Mouse (Mus musculus): ENCODE measurements at regions not wholly inside any gene's neighbourhood (a gene's known extent, or its start where the extent isn't known, plus 50 kb on each side); places are given as distances from the start of the nearest gene placed in this dataset.
"Not testable (repeated sequence)": the region's sequence is repeated elsewhere in the genome, so short reads cannot be mapped to it uniquely, and the experiment has no call there.

- Histone ChIP-seq H3K9ac (no peak overlapping the region), H3K4me3 (no peak overlapping the region), H3K9me3 (replicated peaks) (no peaks in the 10 kb centered on the region), H3K36me3 (no peaks in the 10 kb centered on the region), H3K27me3 (no peaks in the 10 kb centered on the region), H3K27ac (no peak overlapping the region), H3K4me1 (no peaks in the 10 kb centered on the region), H3K4me2 (replicated peaks) (no peak overlapping the region)
- no peak for ATAC-seq (ENCODE audit: low FRiP score)
- 73% methylated on average over 3 of the region's 3 CpGs for WGBS
These were observed 120.1 kb upstream of the Kcnj3 start for GRCm38 (mm10) chr2:55315627-55316026.

- not testable (repeated sequence) for H3K4me1 ChIP-seq; H3K27ac ChIP-seq; H3K9me3 ChIP-seq (replicated peaks); ATAC-seq (ENCODE audit: low FRiP score); H3K4me2 ChIP-seq (replicated peaks); H3K36me3 ChIP-seq; H3K9ac ChIP-seq; H3K27me3 ChIP-seq; H3K4me3 ChIP-seq
- WGBS, result 92% methylated on average over 5 of the region's 5 CpGs
These were observed 81.7 kb upstream of the Kcnj3 start for GRCm38 (mm10) chr2:55354061-55354460.

All from hindbrain, embryonic 12.5 days (tissue).